Mouse (Mus musculus) spleen, adult 2 months (tissue): ENCODE measurements around the gene Eng. TPM values are rescaled to one million over a fixed set of nuclear protein-coding genes. Genes with fewer than 3 reads are reported as not detected.
A peak's percentile ranks its signal among the peaks of the same experiment; 100 is the strongest.

ENCODE experiments used
- DNase-seq, 2 experiments: peaks; one replicate each; pipeline versions ENCODE4 v3.0.0 to v3.0.0-alpha.2; 2012 to 2021; ENCODE audit warnings: low spot score in 2 of 2, low read depth in 1 of 2
- H3K27ac ChIP-seq: fragments of 200-500 bp; 2 replicates; pipeline ENCODE4 v1.5.1; 2012; ENCODE audit warnings: low read length, inconsistent platforms; ENCODE audit not compliant: insufficient read depth
- H3K27me3 ChIP-seq: fragments of 200-500 bp; 2 replicates; pipeline ENCODE4 v1.6.1; 2012; ENCODE audit warnings: mild to moderate bottlenecking, moderate library complexity, low read length, inconsistent platforms; ENCODE audit not compliant: control insufficient read depth, insufficient read depth
- H3K36me3 ChIP-seq: fragments of 200-500 bp; 2 replicates; pipeline ENCODE4 v1.6.1; 2012; ENCODE audit warnings: mild to moderate bottlenecking, low read length, inconsistent platforms; ENCODE audit not compliant: control insufficient read depth, insufficient read depth
- H3K4me1 ChIP-seq: fragments of 200-500 bp; 2 replicates; pipeline ENCODE4 v1.6.1; 2011; ENCODE audit warnings: inconsistent platforms; ENCODE audit not compliant: control insufficient read depth, insufficient read depth, insufficient read length
- H3K4me3 ChIP-seq: fragments of 200-500 bp; 2 replicates; pipeline ENCODE4 v1.5.1; 2011; ENCODE audit warnings: mild to moderate bottlenecking, inconsistent platforms; ENCODE audit not compliant: insufficient read depth, insufficient read length; ENCODE audit errors: extremely low read depth
- CTCF ChIP-seq: fragments of 200-500 bp; IDR thresholded peaks from 2 replicates; pipeline ENCODE4 v1.5.1; 2011; ENCODE audit warnings: mild to moderate bottlenecking, inconsistent platforms; ENCODE audit not compliant: insufficient read depth, insufficient read length, insufficient replicate concordance; ENCODE audit errors: extremely low read depth
- POLR2A ChIP-seq: fragments of 200-500 bp; IDR thresholded peaks from 2 replicates; pipeline ENCODE4 v1.6.1; 2011; ENCODE audit warnings: low read depth, low read length, inconsistent platforms
- WGBS: fragments of 180-500 bp; shearing (Covaris S2); methylation state at CpG from one replicate; pipeline ENCODE4 v1.1.7; 2018; 5-methylcytosine and 5-hydroxymethylcytosine counted together
- polyA plus RNA-seq: library from polyadenylated mRNA; depleted of rRNA; stranded (reverse); fragments of >200 nt; gene quantifications from 2 replicates; pipeline ENCODE4 v1.2.3, GENCODE M21; 2012

The Eng gene
- polyA plus RNA-seq, 1 experiment: 132 TPM

GRCm38 (mm10) chr2:32641810-32642209, 4.6 kb upstream of the Eng start:
- H3K4me1 ChIP-seq: peaks cover 14% of the 10 kb centered on the region
- no peak for DNase-seq
- H3K36me3 ChIP-seq: no peaks in the 10 kb centered on the region
- no peak overlapping the region for H3K27ac ChIP-seq
- 79% methylated on average over 5 of the region's 5 CpGs for WGBS
- no peak overlapping the region for H3K4me3 ChIP-seq
- no peak for TF ChIP-seq POLR2A
- no peak for TF ChIP-seq CTCF
- no peaks in the 10 kb centered on the region for H3K27me3 ChIP-seq

GRCm38 (mm10) chr2:32642813-32643212, 3.6 kb upstream of the Eng start:
- DNase-seq: no peak
- Histone ChIP-seq H3K4me1 (peaks cover 11% of the 10 kb centered on the region), H3K4me3 (no peak overlapping the region), H3K27me3 (no peaks in the 10 kb centered on the region), H3K27ac (no peak overlapping the region), H3K36me3 (no peaks in the 10 kb centered on the region)
- no peak for TF ChIP-seq POLR2A
- TF ChIP-seq CTCF: no peak
- WGBS: 77% methylated on average over 7 of the region's 7 CpGs

DNA sequence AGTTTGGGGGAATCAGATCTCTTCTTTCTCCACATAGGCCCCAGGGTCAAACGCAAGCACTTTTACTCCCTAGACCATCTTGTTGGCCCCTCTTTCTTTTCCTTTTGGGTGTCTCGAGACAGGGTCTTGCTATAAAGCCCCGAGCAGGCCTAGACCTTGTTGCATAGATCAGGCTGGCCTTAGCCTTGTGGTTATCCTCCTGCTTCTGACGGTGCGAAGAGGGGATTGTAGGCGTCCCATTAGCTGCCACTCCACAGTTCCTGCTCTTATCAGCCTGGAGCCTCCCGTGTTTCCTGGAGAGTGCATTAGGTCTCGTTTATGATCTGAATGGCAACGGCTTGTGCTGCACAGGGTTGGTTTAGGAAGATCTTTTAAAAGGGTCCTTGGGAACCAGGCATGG, 2.3 kb upstream of the Eng start:
- Histone ChIP-seq H3K36me3 (no peaks in the 10 kb centered on the region), H3K4me1 (peaks cover 7% of the 10 kb centered on the region), H3K4me3 (no peak overlapping the region), H3K27ac (no peak overlapping the region), H3K27me3 (no peaks in the 10 kb centered on the region)
- no peak for TF ChIP-seq POLR2A
- TF ChIP-seq CTCF: no peak
- no peak for DNase-seq
- 81% methylated on average over 9 of the region's 9 CpGs for WGBS

DNA sequence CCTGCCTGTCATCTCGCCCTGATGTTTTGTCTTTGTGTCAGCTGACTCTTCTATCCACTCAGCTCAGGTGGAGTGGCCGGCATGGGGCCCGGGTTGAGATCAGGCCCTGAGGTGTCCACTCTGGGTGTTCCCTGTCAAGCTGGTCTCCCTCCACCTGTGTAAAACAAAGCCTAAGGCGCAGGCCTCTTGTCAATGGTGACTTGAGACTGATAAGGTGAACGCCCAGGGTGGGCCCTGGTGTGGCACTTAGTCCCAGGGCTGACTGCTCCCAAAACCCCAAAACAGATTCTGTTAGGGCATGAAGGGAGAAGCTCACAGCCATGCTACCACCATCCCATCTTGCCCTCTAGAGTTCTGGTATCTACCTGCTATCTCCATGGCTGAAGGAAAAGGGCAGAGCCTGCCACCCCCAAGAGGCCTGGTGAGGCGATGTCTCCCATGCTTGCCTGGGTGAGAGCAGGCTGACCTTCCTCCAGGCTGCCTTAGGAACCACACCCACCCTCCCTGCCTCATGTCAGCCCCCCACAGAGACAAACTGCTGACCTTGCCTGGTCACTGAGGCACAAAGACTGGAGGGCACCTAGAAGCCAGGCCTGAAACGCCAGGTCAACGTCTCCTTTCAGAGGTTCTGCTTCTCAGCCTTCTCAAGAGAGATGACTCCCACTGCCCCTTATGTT, 1.5 kb upstream of the Eng start:
- H3K4me3 ChIP-seq: no peak overlapping the region

GRCm38 (mm10) chr2:32645647-32646046, 748 bp upstream of the Eng start:
- H3K27me3 ChIP-seq: no peaks in the 10 kb centered on the region
- no peaks in the 10 kb centered on the region for H3K36me3 ChIP-seq
- no peak overlapping the region for H3K4me3 ChIP-seq
- H3K4me1 ChIP-seq: peaks cover 7% of the 10 kb centered on the region
- no peak for DNase-seq
- 0 out of 2 replicates have a peak overlapping the region, but pooled peaks have one; percentile 23 for H3K27ac ChIP-seq
- TF ChIP-seq CTCF (no peak), POLR2A (no peak)
- WGBS: 79% methylated on average over 3 of the region's 3 CpGs

More for the DNA sequence above, 1.5 kb upstream of the Eng start:
- H3K4me1 ChIP-seq: peaks cover 7% of the 10 kb centered on the region
- no peaks in the 10 kb centered on the region for H3K27me3 ChIP-seq
- DNase-seq: no peak
- no peaks in the 10 kb centered on the region for H3K36me3 ChIP-seq
- TF ChIP-seq CTCF (no peak), POLR2A (no peak)
- WGBS: 82% methylated on average over 8 of the region's 8 CpGs
- H3K27ac ChIP-seq: no peak overlapping the region

- WGBS: 27% methylated on average over 7 of the region's 7 CpGs
- no peak for DNase-seq
- TF ChIP-seq POLR2A (no peak), CTCF (no peak)
These were observed 971 bp downstream of the Eng start for GRCm38 (mm10) chr2:32647366-32647765.

GRCm38 (mm10) chr2:32653764-32654163, 7.4 kb downstream of the Eng start:
- no peaks in the 10 kb centered on the region for H3K27me3 ChIP-seq
- H3K36me3 ChIP-seq: no peaks in the 10 kb centered on the region
- no peak for DNase-seq
- WGBS: 85% methylated on average over 7 of the region's 7 CpGs
- no peak overlapping the region for H3K4me3 ChIP-seq
- no peak for TF ChIP-seq POLR2A
- TF ChIP-seq CTCF: no peak
- H3K4me1 ChIP-seq: peaks cover 11% of the 10 kb centered on the region; the same call in 1 of the 2 replicates
- H3K27ac ChIP-seq: no peak overlapping the region

More at GRCm38 (mm10) chr2:32647366-32647765, 971 bp downstream of the Eng start:
- no peaks in the 10 kb centered on the region for H3K36me3 ChIP-seq
- H3K4me3 ChIP-seq: peak overlapping the region; percentile 55; the same call in 1 of the 2 replicates
- no peaks in the 10 kb centered on the region for H3K27me3 ChIP-seq
- peaks cover 7% of the 10 kb centered on the region; the same call in 1 of the 2 replicates for H3K4me1 ChIP-seq
- H3K27ac ChIP-seq: peak overlapping the region; percentile 76
